Mouse (Mus musculus) inflammation-experienced regulatory T-cells, adult 6 months (primary cell): Measurements from ENCODE around the gene Olfr235. TPM values are rescaled to one million over a fixed set of nuclear protein-coding genes. Genes with fewer than 3 reads are reported as not detected.
"Not testable (repeated sequence)": the region's sequence is repeated elsewhere in the genome, so short reads cannot be mapped to it uniquely, and the experiment has no call there.

Experiments
- ATAC-seq: one replicate; pipeline ENCODE4 v1.8.0; 2017
- polyA plus RNA-seq, 3 experiments: library from polyadenylated mRNA; unstranded; fragments of 100-300 nt; shearing (Covaris generic); gene quantifications; one replicate each; pipeline ENCODE4 v1.2.1; 2017

The Olfr235 gene
- polyA plus RNA-seq = not detected

DNA sequence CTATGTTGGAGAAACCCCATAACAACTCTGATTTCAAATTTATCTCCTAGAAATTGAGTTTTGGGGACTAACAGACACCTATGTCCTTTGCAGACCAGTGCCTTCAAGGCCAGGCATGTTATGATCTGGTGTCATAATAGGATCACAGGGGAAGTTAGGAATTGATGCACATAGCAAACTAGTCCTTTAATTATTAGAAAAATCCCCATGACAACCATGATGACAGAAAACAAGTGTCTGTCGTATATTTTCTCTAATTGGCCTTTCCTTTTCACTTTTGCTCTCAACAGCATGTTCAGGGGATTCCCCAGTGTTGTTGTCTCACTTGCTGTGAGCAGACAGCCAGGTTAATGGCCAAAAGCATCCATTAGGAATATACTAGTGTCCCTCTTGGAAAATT is at the start of gene Olfr235:
Olfr235 (plus strand) TSS at position 301 of the 400 bp plus-strand sequence.
- ATAC-seq = no peak

DNA sequence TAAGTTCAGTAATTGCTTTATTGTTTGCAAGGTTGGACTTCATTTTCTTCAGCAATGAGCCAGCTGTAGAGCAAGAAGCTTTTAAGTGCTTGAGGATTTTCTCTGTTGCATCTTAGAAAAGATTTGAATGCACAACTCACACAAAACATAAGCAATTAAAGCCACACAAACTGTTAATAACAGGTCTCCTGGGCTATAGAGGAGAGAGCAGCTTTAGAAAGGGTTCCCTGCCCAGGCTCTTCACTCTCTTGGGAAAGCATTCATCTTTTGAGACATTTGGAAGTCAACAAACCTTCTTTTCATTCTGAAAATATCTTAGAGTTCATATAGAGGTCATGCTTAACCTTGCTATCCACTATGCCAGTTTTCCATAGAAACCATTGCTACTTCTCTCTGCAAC is 28.3 kb upstream of the Olfr235 start, which contains the start of gene Olfr1432:
Olfr1432 (minus strand) TSS at position 101 of the 400 bp plus-strand sequence.
- not testable (repeated sequence) for ATAC-seq

DNA sequence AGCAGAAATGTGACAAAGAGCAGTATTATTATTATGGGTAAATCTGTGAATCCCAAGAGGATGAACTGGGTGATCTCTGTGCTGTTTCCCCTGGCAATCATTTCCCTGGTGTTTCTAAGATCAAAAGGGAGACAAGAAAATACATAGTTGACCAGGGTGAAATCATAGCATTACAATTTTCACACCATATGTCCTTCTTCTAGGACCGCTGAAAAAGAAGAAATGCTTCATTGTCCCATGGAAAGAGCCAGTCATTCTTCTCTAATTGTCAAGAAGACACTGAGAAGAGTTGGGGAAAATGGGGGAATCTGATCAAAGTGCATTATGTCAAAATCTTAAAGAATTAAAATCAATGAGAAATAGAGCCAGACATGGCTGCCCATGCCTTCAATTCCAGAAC is 19.3 kb upstream of the Olfr235 start, which contains the start of gene Olfr262:
Olfr262 (minus strand) TSS at position 101 of the 400 bp plus-strand sequence.
- no peak for ATAC-seq

DNA sequence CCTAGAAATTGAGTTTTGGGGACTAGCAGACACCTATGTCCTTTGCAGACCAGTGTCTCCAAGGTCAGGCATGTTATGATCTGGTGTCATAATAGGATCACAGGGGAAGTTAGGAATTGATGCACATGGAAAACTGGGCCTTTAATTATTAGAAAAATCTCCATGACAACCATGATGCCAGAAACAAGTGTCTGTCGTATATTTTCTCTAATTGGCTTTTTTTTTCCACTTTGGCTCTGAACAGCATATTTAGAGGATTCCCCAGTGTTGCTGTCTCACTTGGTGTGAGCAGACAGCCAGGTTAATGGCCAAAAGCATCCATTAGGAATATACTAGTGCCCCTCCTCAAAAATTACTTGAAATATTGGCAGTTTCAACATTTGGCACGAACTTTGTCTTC is 18.7 kb downstream of the Olfr235 start, which contains the start of gene Olfr1434:
Olfr1434 (plus strand) TSS at position 301 of the 400 bp plus-strand sequence.
- no peak for ATAC-seq

DNA sequence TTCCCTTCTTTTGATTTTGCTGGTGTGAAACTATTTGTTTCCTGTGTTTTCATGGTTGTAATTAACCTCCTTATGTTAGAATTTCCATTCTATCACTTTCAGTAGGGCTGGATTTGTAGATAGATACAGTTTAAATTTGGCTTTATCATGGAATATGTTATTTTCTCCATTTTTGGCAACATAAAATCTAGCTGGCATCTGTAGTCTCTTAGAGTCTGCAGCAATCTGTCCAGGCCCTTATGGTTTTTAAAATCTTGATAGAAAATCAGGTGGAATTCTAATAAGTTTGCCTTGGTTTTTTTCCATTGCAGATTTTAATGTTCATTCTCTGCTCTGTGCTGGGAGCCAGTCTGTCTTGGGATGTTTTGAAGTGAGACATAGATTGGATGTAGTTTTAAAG is 32.1 kb downstream of the Olfr235 start:
- ATAC-seq = no peak

DNA sequence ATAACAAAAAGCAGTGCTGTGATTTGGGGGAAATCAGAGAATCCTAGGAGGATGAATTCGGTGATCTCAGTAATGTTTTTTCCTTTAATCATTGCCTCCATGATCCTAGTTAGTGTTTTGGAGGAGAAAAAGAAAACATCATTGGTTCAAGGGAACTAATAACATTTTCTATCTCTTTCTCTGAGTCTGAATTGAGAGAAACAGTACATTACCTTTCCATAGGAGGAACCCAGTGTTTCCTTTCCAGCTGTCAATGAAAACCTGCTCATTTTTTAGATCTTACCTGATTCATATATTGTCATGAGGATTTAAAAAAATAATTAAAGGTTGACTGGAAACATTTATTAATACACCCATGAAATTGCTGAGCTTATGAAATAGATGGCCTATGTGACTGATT is 38.2 kb downstream of the Olfr235 start, which contains the start of gene Olfr1436:
Olfr1436 (minus strand) TSS at position 101 of the 400 bp plus-strand sequence.
- not testable (repeated sequence) for ATAC-seq

Other genes with a start within 250 kb of the Olfr235 start
- gene Olfr1423, start 219.7 kb upstream of the Olfr235 start, polyA plus RNA-seq = under 1 TPM in 1 of 3 experiments, not detected in 2; 0.16 TPM
- gene Olfr1424, start 198.3 kb upstream of the Olfr235 start, polyA plus RNA-seq = not detected
- not detected for gene Olfr1425, start 183.3 kb upstream of the Olfr235 start, polyA plus RNA-seq
- not detected for gene Olfr1426, start 169.0 kb upstream of the Olfr235 start, polyA plus RNA-seq
- gene Olfr1427, start 157.7 kb upstream of the Olfr235 start, polyA plus RNA-seq = not detected
- gene Olfr1428, start 145.1 kb upstream of the Olfr235 start, polyA plus RNA-seq = not detected
- under 1 TPM in 1 of 3 experiments, not detected in 2; 0.21 TPM for gene Olfr76, start 137.8 kb upstream of the Olfr235 start, polyA plus RNA-seq
- gene Olfr1555-ps1, start 90.9 kb upstream of the Olfr235 start, polyA plus RNA-seq = under 1 TPM in 1 of 3 experiments, not detected in 2; 0.20 TPM
- not detected for gene Olfr1431, start 60.4 kb upstream of the Olfr235 start, polyA plus RNA-seq
- gene Olfr1432, start 28.4 kb upstream of the Olfr235 start, polyA plus RNA-seq = not detected
- gene Olfr262, start 19.4 kb upstream of the Olfr235 start, polyA plus RNA-seq = not detected
- not detected for gene Olfr1434, start 18.8 kb downstream of the Olfr235 start, polyA plus RNA-seq
- gene Olfr1436, start 38.1 kb downstream of the Olfr235 start, polyA plus RNA-seq = not detected
- under 1 TPM in 1 of 3 experiments, not detected in 2; 0.15 TPM for gene Olfr1437, start 64.1 kb downstream of the Olfr235 start, polyA plus RNA-seq
- under 1 TPM in 1 of 3 experiments, not detected in 2; 0.09 TPM for gene Olfr1438-ps1, start 74.9 kb downstream of the Olfr235 start, polyA plus RNA-seq
- not detected for gene Olfr1440, start 126.2 kb downstream of the Olfr235 start, polyA plus RNA-seq
- gene Olfr1441, start 156.4 kb downstream of the Olfr235 start, polyA plus RNA-seq = not detected
- gene Pfpl, start 166.9 kb downstream of the Olfr235 start, polyA plus RNA-seq = not detected
- under 1 TPM in 2 of 3 experiments, not detected in 1; 0.17 to 0.97 TPM for gene Mpeg1, start 199.7 kb downstream of the Olfr235 start, polyA plus RNA-seq
- gene Dtx4, start 240.4 kb downstream of the Olfr235 start, polyA plus RNA-seq = 10 to 100 TPM in 2 of 3 experiments, under 1 TPM in 1; 0.96 to 13.7 (median 11.0) TPM